In the genomic region with DNA sequence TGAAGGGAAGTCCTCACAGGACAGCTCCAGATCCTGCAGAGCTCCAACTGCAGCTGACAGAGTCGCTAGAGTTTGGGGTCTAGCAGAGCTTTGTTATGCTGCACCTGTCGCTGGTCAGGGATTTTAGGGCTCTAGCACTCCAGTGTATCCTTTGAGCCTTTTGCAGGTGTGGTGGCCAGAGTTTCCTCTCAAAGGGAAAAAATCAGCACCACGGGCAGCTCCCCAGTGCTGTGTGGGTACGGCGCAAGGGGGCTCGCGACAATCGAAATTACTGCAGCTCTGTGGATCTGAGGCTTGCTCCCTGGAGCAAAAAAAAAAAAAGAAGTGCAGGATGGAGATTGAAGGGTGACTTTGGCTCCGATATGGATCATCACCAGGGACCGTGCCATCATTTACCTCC, we compare ENCODE assay signal across 10 mouse cellular contexts. TPM values are rescaled to one million over a fixed set of nuclear protein-coding genes. Genes with fewer than 3 reads are reported as not detected.
DNase-seq lines count a peak whose midpoint lies in the region; ATAC-seq lines count a peak whose summit lies in the region.
"Had no signal": no experiment of that assay in that cellular context is flagged by ENCODE, and none has a peak within 500 bp of the region (broad histone marks: within the 10 kb centered on the region; RNA-seq: fewer than 3 reads in every experiment).

No protein-coding gene starts in this region.

- peak overlapping the region; percentile 77 for H3K4me2 ChIP-seq in midbrain, embryonic 16.5 days (ENCODE audit: low read length)
- H3K4me2 ChIP-seq: embryonic facial prominence, embryonic 12.5 days; liver, embryonic 13.5 days had no signal

- peaks cover 16% of the 10 kb centered on the region for H3K4me1 ChIP-seq in embryonic facial prominence, embryonic 10.5 days
- peaks cover 25% of the 10 kb centered on the region for H3K4me1 ChIP-seq in midbrain, embryonic 16.5 days (ENCODE audit: control insufficient read depth, insufficient read depth, low read length)

- no peaks in the 10 kb centered on the region for H3K9me3 ChIP-seq in embryonic facial prominence, embryonic 10.5 days
- no peaks in the 10 kb centered on the region for H3K9me3 ChIP-seq in midbrain, embryonic 16.5 days (replicated peaks; ENCODE audit: control insufficient read depth, low read length, poor library complexity, severe bottlenecking)
- H3K9me3 ChIP-seq: embryonic facial prominence, embryonic 12.5 days; liver, embryonic 13.5 days had no signal

- DNase-seq in 3T3-L1 (ENCODE audit: low read depth, low spot score) (peak; percentile 48), ES-CJ7 (ENCODE audit: low read depth, low spot score) (peak; percentile 50)
- DNase-seq in embryonic facial prominence, embryonic 10.5 days (ENCODE audit: low spot score), result peak; percentile 80
- DNase-seq in kidney, postnatal 10 days, result peak; percentile 82
- no peak for DNase-seq in right cerebral cortex, postnatal 36 days (ENCODE audit: low spot score in 2 of 2)
- DNase-seq: liver, embryonic 13.5 days had no signal

- H3K4me3 ChIP-seq in embryonic facial prominence, embryonic 10.5 days, result no peak overlapping the region
- H3K4me3 ChIP-seq in midbrain, embryonic 16.5 days (ENCODE audit: low read depth, low read length), result peak overlapping the region; percentile 40
- H3K4me3 ChIP-seq: embryonic facial prominence, embryonic 12.5 days; liver, embryonic 13.5 days had no signal

- H3K27me3 ChIP-seq in embryonic facial prominence, embryonic 10.5 days (replicated peaks; ENCODE audit: low read depth, poor library complexity, severe bottlenecking), result peaks cover 61% of the 10 kb centered on the region
- H3K27me3 ChIP-seq in midbrain, embryonic 16.5 days (ENCODE audit: control insufficient read depth, insufficient read depth, low read depth, low read length), result peaks cover 8% of the 10 kb centered on the region

- peak overlapping the region; percentile 59 for H3K9ac ChIP-seq in midbrain, embryonic 16.5 days (ENCODE audit: low read depth, low read length)
- H3K9ac ChIP-seq: embryonic facial prominence, embryonic 12.5 days; liver, embryonic 13.5 days had no signal

- H3K27ac ChIP-seq in embryonic facial prominence, embryonic 10.5 days (replicated peaks), result no peak overlapping the region
- H3K27ac ChIP-seq in midbrain, embryonic 16.5 days (ENCODE audit: low read length), result no peak overlapping the region
- H3K27ac ChIP-seq: embryonic facial prominence, embryonic 12.5 days; liver, embryonic 13.5 days had no signal

- 2% methylated on average over 10 of the region's 10 CpGs for WGBS in embryonic facial prominence, embryonic 10.5 days
- under 1% methylated on average over 10 of the region's 10 CpGs for whole genome bisulfite sequencing in midbrain, embryonic 16.5 days

- ATAC-seq in midbrain, embryonic 16.5 days, result no peak
- no peak for ATAC-seq in erythroid progenitor cell, adult 5-6 weeks (replicated peaks; ENCODE audit: low FRiP score, poor library complexity, severe bottlenecking)

- no peaks in the 10 kb centered on the region for H3K36me3 ChIP-seq in embryonic facial prominence, embryonic 10.5 days (replicated peaks)
- H3K36me3 ChIP-seq in midbrain, embryonic 16.5 days (ENCODE audit: control insufficient read depth, insufficient read depth, low read length), result no peaks in the 10 kb centered on the region
- H3K36me3 ChIP-seq: embryonic facial prominence, embryonic 12.5 days; liver, embryonic 13.5 days had no signal

RNA-seq across cellular contexts. Expression of gene Prlhr, which starts 0.7 kb away (rescaled TPM):
- not detected in 2 replicates for polyA plus RNA-seq in embryonic facial prominence, embryonic 10.5 days (2016; fragmentation: Nextera tagmentation; extraction: Ambion mirVana)
- polyA plus RNA-seq in midbrain, embryonic 16.5 days (2015; fragmentation: Nextera tagmentation; extraction: Ambion mirVana), result 0.39 and 0.60 TPM in 2 replicates
- total RNA-seq in erythroid progenitor cell, adult 5-6 weeks (2015; ENCODE audit: low replicate concordance), result not detected in 2 replicates
- not detected in 2 replicates for total RNA-seq in erythroid progenitor cell, adult 5-6 weeks (2017; ENCODE audit: low replicate concordance)
- polyA plus RNA-seq: embryonic facial prominence, embryonic 12.5 days; liver, embryonic 13.5 days; stomach, embryonic 14.5 days had no signal

Comparison
In these comparisons a context has a peak if more than half of its experiments do, and no peak if none do; other contexts are left out.
1. DNase-seq: peak in 3T3-L1 (single experiment), ES-CJ7 (single experiment), embryonic facial prominence, embryonic 10.5 days (single experiment) and kidney, postnatal 10 days (single experiment); none in right cerebral cortex, postnatal 36 days (0 of 2).